Mouse (Mus musculus) MEL (cell line): ENCODE data around the gene Sugp2. TPM values are rescaled to one million over a fixed set of nuclear protein-coding genes. Genes with fewer than 3 reads are reported as not detected.

ENCODE experiments used
- DNase-seq: peaks from one replicate; pipeline ENCODE4 v3.0.0; 2011; ENCODE audit warnings: low read depth, low spot score
- H3K27ac ChIP-seq: 2 replicates; pipeline ENCODE4 v1.5.1; 2012; ENCODE audit warnings: low read depth, mild to moderate bottlenecking, control low read depth, low read length, moderate library complexity; ENCODE audit not compliant: control insufficient read depth
- H3K27me3 ChIP-seq, 2 experiments: fragments of 150-350 bp in 1 of 2; sonication (generic) in 1 of 2; 2 replicates each; pipeline ENCODE4 v1.6.1; 2012; ENCODE audit warnings: low read length in 2 of 2, mild to moderate bottlenecking in 2 of 2, improper control_type of control experiment in 1 of 2, moderate library complexity in 1 of 2; ENCODE audit not compliant: insufficient read depth in 2 of 2, control insufficient read depth in 1 of 2
- H3K36me3 ChIP-seq, 2 experiments: 2 replicates each; pipeline ENCODE4 v1.6.1; 2012 to 2014; ENCODE audit warnings: low read length in 2 of 2, improper control_type of control experiment in 1 of 2, inconsistent platforms in 1 of 2, mild to moderate bottlenecking in 1 of 2; ENCODE audit not compliant: insufficient read depth in 2 of 2, control insufficient read depth in 1 of 2
- H3K4me1 ChIP-seq, 2 experiments: fragments of 150-350 bp in 1 of 2; sonication (generic) in 1 of 2; 2 replicates each; pipeline ENCODE4 v1.6.1; 2012; ENCODE audit warnings: low read length in 2 of 2, improper control_type of control experiment in 1 of 2, mild to moderate bottlenecking in 1 of 2; ENCODE audit not compliant: insufficient read depth in 2 of 2, control insufficient read depth in 1 of 2
- H3K4me3 ChIP-seq, 2 experiments: fragments of 150-350 bp in 1 of 2; sonication (generic) in 1 of 2; 2 replicates each; pipeline ENCODE4 v1.5.1; 2012; ENCODE audit warnings: low read depth in 2 of 2, low read length in 2 of 2, mild to moderate bottlenecking in 2 of 2, moderate library complexity in 2 of 2, control low read depth in 1 of 2, improper control_type of control experiment in 1 of 2; ENCODE audit not compliant: control insufficient read depth in 1 of 2, insufficient read depth in 1 of 2
- H3K79me2 ChIP-seq: 2 replicates; pipeline ENCODE4 v1.6.1; 2012; ENCODE audit warnings: mild to moderate bottlenecking, low read length, moderate library complexity; ENCODE audit not compliant: control insufficient read depth, poor library complexity, insufficient read depth
- H3K9ac ChIP-seq: 2 replicates; pipeline ENCODE4 v1.6.1; 2012; ENCODE audit warnings: low read depth, mild to moderate bottlenecking, control low read depth, low read length, moderate library complexity; ENCODE audit not compliant: control insufficient read depth, poor library complexity, severe bottlenecking
- H3K9me3 ChIP-seq: fragments of 150-350 bp; sonication (generic); replicated peaks from 2 replicates; pipeline ENCODE4 v1.6.1; 2012; ENCODE audit warnings: mild to moderate bottlenecking, low read length, improper control_type of control experiment, moderate library complexity; ENCODE audit not compliant: insufficient read depth
- EP300 ChIP-seq, 2 experiments: IDR thresholded peaks; 2 replicates each; pipeline ENCODE4 v1.6.1; 2011; ENCODE audit warnings: improper control_type of control experiment in 2 of 2, low read length in 2 of 2, low read depth in 1 of 2, mild to moderate bottlenecking in 1 of 2
- ETS1 ChIP-seq: IDR thresholded peaks from 2 replicates; pipeline ENCODE4 v1.6.1; 2012; ENCODE audit warnings: low read depth, mild to moderate bottlenecking, inconsistent platforms, low read length, improper control_type of control experiment, moderate library complexity
- HCFC1 ChIP-seq: IDR thresholded peaks from 2 replicates; pipeline ENCODE4 v1.6.1; 2012; ENCODE audit warnings: low read depth, mild to moderate bottlenecking, inconsistent platforms, low read length, improper control_type of control experiment, moderate library complexity
- KAT2A ChIP-seq: conservative IDR thresholded peaks from 2 replicates; pipeline ENCODE4 v1.6.1; 2012; ENCODE audit warnings: low read depth, low read length, improper control_type of control experiment, inconsistent platforms
- MAX ChIP-seq: IDR thresholded peaks from 2 replicates; pipeline ENCODE4 v1.6.1; 2011; ENCODE audit warnings: low read length, improper control_type of control experiment
- MAZ ChIP-seq: IDR thresholded peaks from 2 replicates; pipeline ENCODE4 v1.6.1; 2012; ENCODE audit warnings: low read depth, mild to moderate bottlenecking, inconsistent platforms, low read length, improper control_type of control experiment
- MEF2A ChIP-seq: IDR thresholded peaks from 2 replicates; pipeline ENCODE4 v1.6.1; 2014; ENCODE audit warnings: low read depth, mild to moderate bottlenecking, inconsistent platforms, low read length, improper control_type of control experiment; ENCODE audit not compliant: poor library complexity, insufficient replicate concordance, severe bottlenecking; ENCODE audit errors: extremely low read depth
- MXI1 ChIP-seq: IDR thresholded peaks from 2 replicates; pipeline ENCODE4 v1.6.1; 2011; ENCODE audit warnings: mild to moderate bottlenecking, low read depth, low read length, improper control_type of control experiment
- MYB ChIP-seq: IDR thresholded peaks from 2 replicates; pipeline ENCODE4 v1.6.1; 2011; ENCODE audit warnings: mild to moderate bottlenecking, low read depth, low read length, improper control_type of control experiment
- MYC ChIP-seq: IDR thresholded peaks from 2 replicates; pipeline ENCODE4 v1.6.1; 2011; ENCODE audit warnings: low read depth, mild to moderate bottlenecking, low read length, improper control_type of control experiment, moderate library complexity
- NELFE ChIP-seq: IDR thresholded peaks from 2 replicates; pipeline ENCODE4 v1.6.1; 2011; ENCODE audit warnings: low read depth, low read length, improper control_type of control experiment
- NRF1 ChIP-seq: IDR thresholded peaks from 2 replicates; pipeline ENCODE4 v1.6.1; 2014; ENCODE audit warnings: low read depth, mild to moderate bottlenecking, inconsistent platforms, low read length, improper control_type of control experiment, moderate library complexity; ENCODE audit not compliant: poor library complexity, insufficient read depth, severe bottlenecking
- POLR2A ChIP-seq, 2 experiments: IDR thresholded peaks; 2 replicates each; pipeline ENCODE4 v1.6.1; 2011 to 2012; ENCODE audit warnings: low read length in 2 of 2, mild to moderate bottlenecking in 2 of 2, control low read depth in 1 of 2, improper control_type of control experiment in 1 of 2, low read depth in 1 of 2, moderate library complexity in 1 of 2; ENCODE audit not compliant: control insufficient read depth in 1 of 2, insufficient read depth in 1 of 2, poor library complexity in 1 of 2
- POLR2AphosphoS2 ChIP-seq: IDR thresholded peaks from 2 replicates; pipeline ENCODE4 v1.6.1; 2011; ENCODE audit warnings: low read length, improper control_type of control experiment
- POLR2AphosphoS5 ChIP-seq: IDR thresholded peaks from 2 replicates; pipeline ENCODE4 v1.6.1; 2012; ENCODE audit warnings: low read depth, borderline replicate concordance, mild to moderate bottlenecking, inconsistent platforms, low read length, moderate library complexity, mixed read lengths
- RAD21 ChIP-seq: IDR thresholded peaks from 2 replicates; pipeline ENCODE4 v1.6.1; 2011; ENCODE audit warnings: mild to moderate bottlenecking, low read depth, low read length, improper control_type of control experiment
- SIN3A ChIP-seq: IDR thresholded peaks from 2 replicates; pipeline ENCODE4 v1.6.1; 2012; ENCODE audit warnings: low read length, improper control_type of control experiment, inconsistent platforms
- SMC3 ChIP-seq: IDR thresholded peaks from 2 replicates; pipeline ENCODE4 v1.6.1; 2011; ENCODE audit warnings: low read depth, low read length, improper control_type of control experiment
- TCF12 ChIP-seq: IDR thresholded peaks from 2 replicates; pipeline ENCODE4 v1.6.1; 2014; ENCODE audit warnings: low read depth, mild to moderate bottlenecking, inconsistent platforms, low read length, improper control_type of control experiment, moderate library complexity
- UBTF ChIP-seq: IDR thresholded peaks from 2 replicates; pipeline ENCODE4 v1.6.1; 2012; ENCODE audit warnings: low read depth, mild to moderate bottlenecking, inconsistent platforms, low read length, improper control_type of control experiment, moderate library complexity, borderline replicate concordance; ENCODE audit not compliant: insufficient read depth
- USF1 ChIP-seq: IDR thresholded peaks from 2 replicates; pipeline ENCODE4 v1.6.1; 2014; ENCODE audit warnings: low read depth, mild to moderate bottlenecking, inconsistent platforms, low read length, improper control_type of control experiment, moderate library complexity
- USF2 ChIP-seq, 2 experiments: IDR thresholded peaks; 2 replicates each; pipeline ENCODE4 v1.6.1; 2011 to 2012; ENCODE audit warnings: improper control_type of control experiment in 2 of 2, low read length in 2 of 2, borderline replicate concordance in 1 of 2, inconsistent platforms in 1 of 2, low read depth in 1 of 2, mild to moderate bottlenecking in 1 of 2; ENCODE audit not compliant: insufficient read depth in 1 of 2
- ZC3H11A ChIP-seq: IDR thresholded peaks from 2 replicates; pipeline ENCODE4 v1.6.1; 2012; ENCODE audit warnings: low read depth, mild to moderate bottlenecking, inconsistent platforms, low read length, improper control_type of control experiment
- ZMIZ1 ChIP-seq: IDR thresholded peaks from 2 replicates; pipeline ENCODE4 v1.6.1; 2012; ENCODE audit warnings: low read depth, mild to moderate bottlenecking, inconsistent platforms, low read length, improper control_type of control experiment, moderate library complexity
- polyA plus RNA-seq, 2 experiments: library from polyadenylated mRNA; stranded (reverse) in 1 of 2; unstranded in 1 of 2; fragments of >175 nt in 1 of 2; fragments of >200 nt in 1 of 2; gene quantifications; 2 replicates each; pipeline versions ENCODE4 v1.2.1 to v1.2.4; 2012; ENCODE audit warnings: low replicate concordance in 2 of 2, low read depth in 1 of 2; ENCODE audit not compliant: insufficient read length in 2 of 2, insufficient read depth in 1 of 2, missing spikeins in 1 of 2
- total RNA-seq: library from RNA; depleted of rRNA; stranded (reverse); fragments of 300-350 nt; gene quantifications from 2 replicates; pipeline ENCODE4 v1.2.3, GENCODE M21; 2012; rRNA removed

The Sugp2 gene
- 23.9 and 25.3 TPM in 2 replicates for total RNA-seq
- polyA plus RNA-seq = 10 to 100 TPM in 1 of 2 experiments, not detected in 1; 27.4 TPM

- peak; percentile 98 for DNase-seq
- peaks cover 5 to 31% of the 10 kb centered on the region in 2 experiments; a peak in 3 of 4 replicates for H3K36me3 ChIP-seq
- TF ChIP-seq MAZ (peak; percentile 55; the same call in 1 of the 2 replicates), POLR2AphosphoS2 (peak; percentile 75), MYB (peak; percentile 82), USF1 (peak; percentile 79), NELFE (peak; percentile 98), SIN3A (peak; percentile 99), TCF12 (peak; percentile 54; the same call in 1 of the 2 replicates), EP300 (IDR thresholded peaks at IDR 0.05; ENCODE audit: low read depth in 1 of 2, low read length in 2 of 2) (peak in 1 of 2 experiments; percentile 21; a peak in 1 of 4 replicates), POLR2A (IDR thresholded peaks at IDR 0.05; ENCODE audit: control insufficient read depth in 1 of 2, insufficient read depth in 1 of 2, low read depth in 1 of 2, low read length in 2 of 2, poor library complexity in 1 of 2) (peak; percentile 60 to 92), MEF2A (no peak), POLR2AphosphoS5 (no peak), RAD21 (no peak), MYC (peak; percentile 85), ZC3H11A (no peak), NRF1 (peak; percentile 85), SMC3 (no peak), USF2 (IDR thresholded peaks at IDR 0.05; ENCODE audit: borderline replicate concordance in 1 of 2, insufficient read depth in 1 of 2, low read depth in 1 of 2, low read length in 2 of 2) (no peak), UBTF (peak; percentile 88; the same call in 1 of the 2 replicates), ZMIZ1 (peak; percentile 78), MXI1 (peak; percentile 100), MAX (peak; percentile 97), KAT2A (peak; percentile 67; the same call in 1 of the 2 replicates), HCFC1 (peak; percentile 88), ETS1 (peak; percentile 43; the same call in 1 of the 2 replicates)
These were observed at the start of gene Sugp2, which contains the start of gene Armc6 for GRCm38 (mm10) chr8:70234080-70234780. Gene Sugp2, plus strand, starts transcription at chr8:70234226. Gene Armc6, minus strand, starts transcription at chr8:70234466.

More at GRCm38 (mm10) chr8:70234080-70234780, at the start of gene Sugp2, which contains the start of gene Armc6:
- Histone ChIP-seq H3K4me1 (peaks cover 12 to 29% of the 10 kb centered on the region in 2 experiments), H3K9ac (peak within 1 kb of the TSS; percentile 87), H3K9me3 (no peaks in the 10 kb centered on the region), H3K27ac (peak within 1 kb of the TSS; percentile 91), H3K79me2 (peaks cover 21% of the 10 kb centered on the region), H3K27me3 (no peaks in the 10 kb centered on the region), H3K4me3 (peak within 1 kb of the TSS; percentile 80 to 92)
